Mouse (Mus musculus): Measurements from ENCODE around the gene 4933415A04Rik.

GRCm38 (mm10) chr11:43604891-43605290, 18.1 kb downstream of the 4933415A04Rik start:
- TF ChIP-seq MAFK (IDR thresholded peaks at IDR 0.05; ENCODE audit: insufficient read depth, low read depth, low read length) (no peak), CHD2 (IDR thresholded peaks at IDR 0.05; ENCODE audit: low read depth, low read length) (no peak), ZNF384 (IDR thresholded peaks at IDR 0.05; ENCODE audit: low read depth, low read length) (no peak)
